Mouse (Mus musculus): ENCODE data around the gene Fermt3. TPM values are rescaled to one million over a fixed set of nuclear protein-coding genes. Genes with fewer than 3 reads are reported as not detected.
"Not testable (repeated sequence)": the region's sequence is repeated elsewhere in the genome, so short reads cannot be mapped to it uniquely, and the experiment has no call there.

Gene Fermt3
- polyA plus RNA-seq, 1 experiment from 2014 or later = 10.1 TPM

DNA sequence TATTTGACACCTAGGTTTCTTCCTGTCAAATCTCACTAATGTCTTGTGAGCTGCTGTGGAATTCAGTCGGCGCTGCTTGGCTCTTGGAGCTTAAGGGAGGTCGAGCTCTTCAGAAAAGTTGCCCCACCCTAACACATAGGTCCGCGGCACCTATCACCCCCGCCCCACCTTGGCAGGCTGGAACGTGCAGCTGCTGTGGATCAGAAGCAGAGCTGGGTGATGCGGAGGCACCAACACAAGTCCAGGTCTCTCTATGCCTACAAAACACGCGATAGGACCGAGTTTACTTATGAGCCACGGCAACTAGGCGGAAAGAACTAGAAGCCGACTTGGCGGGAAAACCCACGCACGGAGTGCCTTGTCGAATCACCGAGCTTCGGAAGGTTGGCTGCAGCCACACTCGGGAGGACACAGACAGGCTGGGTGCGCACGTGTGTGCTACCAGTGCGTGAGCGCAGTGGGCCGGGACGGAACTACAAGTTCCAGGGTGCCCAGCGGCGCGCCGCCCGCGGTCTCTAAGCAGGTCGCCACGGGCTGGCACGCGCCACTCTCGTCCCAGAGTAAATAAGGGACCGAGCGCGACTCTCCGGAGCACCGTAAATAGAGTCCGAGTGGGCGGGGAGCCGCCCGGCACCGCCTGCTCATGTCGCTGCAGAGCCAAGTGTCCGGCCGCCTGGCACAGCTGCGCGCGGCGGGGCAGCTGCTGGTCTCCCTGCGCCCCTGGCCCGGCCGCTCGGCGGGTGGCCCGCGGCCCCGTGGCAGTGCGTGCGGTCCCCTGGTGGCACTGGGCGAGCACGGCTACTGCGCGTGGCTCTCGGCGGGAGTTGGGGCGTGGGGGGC is 37.2 kb upstream of the Fermt3 start, which contains the start of gene Macrod1:
TSS of gene Macrod1 (plus strand) at position 563 of the 840 bp plus-strand sequence.
- Histone ChIP-seq H3K36me3 (no peaks in the 10 kb centered on the region), H3K4me1 (replicated peaks) (peaks cover 34% of the 10 kb centered on the region), H3K27ac (peak within 1 kb of the TSS; percentile 79), H3K9me3 (no peaks in the 10 kb centered on the region), H3K4me3 (peak within 1 kb of the TSS; percentile 79), H3K27me3 (ENCODE audit: insufficient read depth, poor library complexity, severe bottlenecking) (peaks cover 53% of the 10 kb centered on the region)
- 1% methylated on average over 72 of the region's 72 CpGs for WGBS
- peak; percentile 75 for DNase-seq (ENCODE audit: low spot score)

DNA sequence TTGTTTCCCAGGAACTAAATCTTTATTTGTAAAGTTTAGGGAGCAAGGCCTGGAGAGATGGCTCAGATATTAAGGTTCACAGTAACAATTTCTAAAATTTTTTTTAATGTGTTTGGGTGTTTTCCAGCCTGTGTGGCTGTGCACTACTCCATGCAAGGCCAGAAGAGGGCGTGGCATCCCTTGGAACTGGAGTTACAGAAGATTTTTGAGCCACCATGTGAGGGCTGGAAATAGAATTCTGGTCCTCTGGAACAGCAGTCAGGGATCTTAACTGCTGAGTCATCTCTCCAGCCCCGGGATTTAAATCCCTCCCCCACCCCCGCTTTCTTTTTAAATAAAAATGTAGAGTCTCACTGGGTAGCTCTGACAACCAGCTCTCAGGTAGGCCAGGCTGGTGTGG is 35.9 kb upstream of the Fermt3 start:
- DNase-seq (ENCODE audit: low spot score) = no peak
- no peak overlapping the region for H3K4me3 ChIP-seq
- 48% methylated on average over 3 of the region's 3 CpGs for WGBS

DNA sequence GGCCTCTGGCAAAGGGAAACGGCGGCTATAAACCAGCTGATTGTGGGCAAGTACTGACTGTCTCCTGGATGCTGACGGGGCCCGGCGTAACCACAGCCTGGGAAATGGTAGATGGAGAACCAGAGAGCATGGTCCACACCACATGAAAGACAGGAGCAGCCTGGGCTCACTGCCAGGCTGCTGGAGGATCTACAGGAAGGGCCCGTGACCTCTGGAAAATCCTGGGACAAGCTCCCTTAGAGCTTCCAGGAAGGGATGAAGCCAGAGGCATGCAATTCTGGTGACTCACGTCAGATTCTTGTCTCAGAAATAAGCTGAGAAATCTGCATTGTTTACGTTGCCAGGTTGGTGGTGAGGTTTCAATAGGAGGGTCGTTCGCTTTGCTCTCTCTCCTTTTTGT is 35.5 kb upstream of the Fermt3 start:
- no peak for DNase-seq (ENCODE audit: low spot score)
- no peak overlapping the region for H3K4me3 ChIP-seq
- no peak overlapping the region for H3K27ac ChIP-seq
- no peaks in the 10 kb centered on the region for H3K36me3 ChIP-seq
- H3K27me3 ChIP-seq (ENCODE audit: insufficient read depth, poor library complexity, severe bottlenecking) = peaks cover 45% of the 10 kb centered on the region
- no peaks in the 10 kb centered on the region for H3K9me3 ChIP-seq
- peaks cover 30% of the 10 kb centered on the region for H3K4me1 ChIP-seq (replicated peaks)
- 75% methylated on average over 10 of the region's 10 CpGs for WGBS

More for the DNA sequence above, 35.9 kb upstream of the Fermt3 start:
- Histone ChIP-seq H3K4me1 (replicated peaks) (peaks cover 34% of the 10 kb centered on the region), H3K36me3 (no peaks in the 10 kb centered on the region), H3K9me3 (no peaks in the 10 kb centered on the region), H3K27me3 (ENCODE audit: insufficient read depth, poor library complexity, severe bottlenecking) (peaks cover 49% of the 10 kb centered on the region), H3K27ac (no peak overlapping the region)

DNA sequence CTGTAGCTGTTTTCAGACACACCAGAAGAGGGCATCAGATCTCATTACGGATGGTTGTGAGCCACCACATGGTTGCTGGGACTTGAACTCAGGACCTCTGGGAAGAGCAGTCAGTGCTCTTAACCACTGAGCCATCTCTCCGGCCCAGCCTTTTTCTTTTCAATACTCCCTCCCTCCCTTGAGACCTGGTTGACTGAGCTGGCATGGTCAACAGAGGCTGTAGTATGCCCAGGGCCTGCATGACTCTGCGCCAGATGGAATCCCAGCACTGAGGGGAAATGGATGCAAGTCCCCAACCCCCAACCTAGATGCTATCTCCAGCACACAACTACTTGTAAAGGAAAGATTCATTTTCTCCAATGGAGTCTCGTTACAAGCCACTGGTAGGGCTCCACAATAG is 34.1 kb upstream of the Fermt3 start:
- not testable (repeated sequence) for H3K9me3 ChIP-seq; H3K36me3 ChIP-seq; H3K4me3 ChIP-seq; H3K27ac ChIP-seq; DNase-seq (ENCODE audit: low spot score)
- H3K4me1 ChIP-seq (replicated peaks) = peaks cover 24% of the 10 kb centered on the region
- H3K27me3 ChIP-seq (ENCODE audit: insufficient read depth, poor library complexity, severe bottlenecking) = peaks cover 31% of the 10 kb centered on the region
- 86% methylated on average over 4 of the region's 4 CpGs for WGBS

DNA sequence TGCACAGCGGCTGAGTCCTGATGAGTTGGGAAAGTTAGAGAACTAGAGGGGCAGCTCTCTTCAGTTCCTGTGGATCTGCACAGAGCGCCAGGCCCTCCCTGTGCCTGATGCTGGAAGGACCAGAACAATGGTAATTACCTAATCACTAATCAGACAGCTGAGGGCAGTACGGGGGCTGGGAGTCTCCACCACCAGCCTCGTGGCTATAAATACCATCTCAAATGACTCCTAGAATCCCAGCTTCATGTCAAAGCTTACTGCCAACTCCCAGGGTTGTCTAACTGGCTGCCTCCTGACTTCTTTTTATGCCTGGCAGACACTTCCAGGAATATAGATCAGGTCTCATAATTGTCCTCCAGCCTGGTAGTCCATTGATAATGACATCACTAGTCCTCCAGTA is 25.4 kb upstream of the Fermt3 start:
- WGBS = 53% methylated on average over 4 of the region's 4 CpGs
- Histone ChIP-seq H3K36me3 (no peaks in the 10 kb centered on the region), H3K9me3 (no peaks in the 10 kb centered on the region), H3K27me3 (ENCODE audit: insufficient read depth, poor library complexity, severe bottlenecking) (no peaks in the 10 kb centered on the region), H3K4me1 (replicated peaks) (peaks cover 7% of the 10 kb centered on the region), H3K27ac (peak overlapping the region; percentile 23; the same call in 1 of the 2 replicates), H3K4me3 (no peak overlapping the region)
- no peak for DNase-seq (ENCODE audit: low spot score)

DNA sequence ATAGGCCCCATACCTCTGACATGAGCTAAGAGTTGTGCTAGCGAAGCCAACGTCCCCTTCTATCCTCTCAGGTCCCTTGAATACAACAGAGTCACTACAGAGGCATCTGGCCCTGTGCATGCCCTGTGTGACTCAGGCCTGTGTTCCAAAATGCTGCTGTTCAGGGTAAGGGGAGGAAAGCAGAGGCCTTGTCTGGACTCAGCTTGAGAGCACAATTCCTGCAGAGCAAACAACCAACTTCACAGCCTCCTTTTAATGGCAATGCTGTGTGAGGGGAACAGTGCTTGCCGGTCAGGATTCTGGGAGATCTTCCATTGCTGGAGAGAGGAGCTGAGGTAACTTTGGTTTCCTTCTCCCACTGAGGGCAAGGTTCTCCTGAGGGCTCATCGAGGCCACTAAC is 25.0 kb upstream of the Fermt3 start:
- Histone ChIP-seq H3K36me3 (no peaks in the 10 kb centered on the region), H3K27me3 (ENCODE audit: insufficient read depth, poor library complexity, severe bottlenecking) (no peaks in the 10 kb centered on the region), H3K9me3 (no peaks in the 10 kb centered on the region), H3K27ac (peak overlapping the region; percentile 23; the same call in 1 of the 2 replicates), H3K4me1 (replicated peaks) (peaks cover 7% of the 10 kb centered on the region), H3K4me3 (no peak overlapping the region)
- no peak for DNase-seq (ENCODE audit: low spot score)
- WGBS = 68% methylated on average over 4 of the region's 4 CpGs

DNA sequence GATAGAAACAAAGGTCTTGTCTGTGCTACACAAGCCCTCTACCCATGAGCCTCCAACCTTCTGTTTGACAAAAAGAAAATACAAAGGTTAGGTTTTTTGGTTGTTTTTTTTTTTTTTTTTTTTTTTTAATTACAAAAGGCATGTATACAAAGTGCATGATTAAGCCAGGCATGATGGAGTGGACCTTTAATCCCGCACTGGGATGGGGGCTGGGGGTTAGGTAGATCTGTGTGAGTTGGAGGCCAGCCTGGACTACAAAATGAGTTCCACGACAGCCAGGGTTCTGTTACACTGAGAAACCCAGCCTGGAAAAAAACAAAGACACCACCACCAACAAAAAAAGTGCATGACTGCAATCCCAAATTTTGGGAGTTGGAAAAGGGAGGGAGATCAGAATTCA is 21.9 kb upstream of the Fermt3 start:
- WGBS = 90% methylated on average over 2 of the region's 2 CpGs
- DNase-seq (ENCODE audit: low spot score) = no peak
- peak overlapping the region; percentile 95; the same call in 1 of the 2 replicates for H3K27ac ChIP-seq
- peak overlapping the region; percentile 94 for H3K4me3 ChIP-seq
- H3K9me3 ChIP-seq = no peaks in the 10 kb centered on the region
- no peaks in the 10 kb centered on the region for H3K27me3 ChIP-seq (ENCODE audit: insufficient read depth, poor library complexity, severe bottlenecking)
- peaks cover 24% of the 10 kb centered on the region for H3K36me3 ChIP-seq
- H3K4me1 ChIP-seq (replicated peaks) = peaks cover 30% of the 10 kb centered on the region

DNA sequence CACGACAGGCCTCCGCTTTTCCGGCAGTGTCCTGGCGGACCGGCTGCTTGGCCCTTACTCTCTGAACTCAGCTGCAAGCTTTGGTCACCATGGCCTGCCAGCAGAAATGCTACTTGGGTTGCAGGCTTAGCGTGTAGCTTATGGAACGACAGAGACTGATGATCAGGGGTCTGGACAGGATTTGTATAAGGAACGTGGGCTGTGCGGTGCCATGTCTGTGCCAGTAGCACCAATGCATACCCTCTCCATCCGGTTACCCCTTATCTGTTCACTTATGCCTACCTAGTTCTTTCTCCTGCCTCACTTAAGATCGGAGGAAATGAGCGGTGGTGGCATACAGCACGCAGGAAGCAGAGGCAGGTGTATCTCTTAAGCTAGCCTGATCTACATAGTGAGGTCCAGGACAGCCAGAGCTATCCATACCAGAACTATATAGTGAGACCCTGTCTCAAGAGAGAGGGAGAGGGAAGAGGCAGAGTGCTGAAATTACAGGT is 21.4 kb upstream of the Fermt3 start:
- Histone ChIP-seq H3K4me1 (replicated peaks) (peaks cover 30% of the 10 kb centered on the region), H3K4me3 (peak overlapping the region; percentile 94), H3K27ac (peak overlapping the region; percentile 95), H3K27me3 (ENCODE audit: insufficient read depth, poor library complexity, severe bottlenecking) (no peaks in the 10 kb centered on the region), H3K9me3 (no peaks in the 10 kb centered on the region), H3K36me3 (peaks cover 25% of the 10 kb centered on the region)
- DNase-seq (ENCODE audit: low spot score) = no peak
- WGBS = 32% methylated on average over 13 of the region's 13 CpGs

DNA sequence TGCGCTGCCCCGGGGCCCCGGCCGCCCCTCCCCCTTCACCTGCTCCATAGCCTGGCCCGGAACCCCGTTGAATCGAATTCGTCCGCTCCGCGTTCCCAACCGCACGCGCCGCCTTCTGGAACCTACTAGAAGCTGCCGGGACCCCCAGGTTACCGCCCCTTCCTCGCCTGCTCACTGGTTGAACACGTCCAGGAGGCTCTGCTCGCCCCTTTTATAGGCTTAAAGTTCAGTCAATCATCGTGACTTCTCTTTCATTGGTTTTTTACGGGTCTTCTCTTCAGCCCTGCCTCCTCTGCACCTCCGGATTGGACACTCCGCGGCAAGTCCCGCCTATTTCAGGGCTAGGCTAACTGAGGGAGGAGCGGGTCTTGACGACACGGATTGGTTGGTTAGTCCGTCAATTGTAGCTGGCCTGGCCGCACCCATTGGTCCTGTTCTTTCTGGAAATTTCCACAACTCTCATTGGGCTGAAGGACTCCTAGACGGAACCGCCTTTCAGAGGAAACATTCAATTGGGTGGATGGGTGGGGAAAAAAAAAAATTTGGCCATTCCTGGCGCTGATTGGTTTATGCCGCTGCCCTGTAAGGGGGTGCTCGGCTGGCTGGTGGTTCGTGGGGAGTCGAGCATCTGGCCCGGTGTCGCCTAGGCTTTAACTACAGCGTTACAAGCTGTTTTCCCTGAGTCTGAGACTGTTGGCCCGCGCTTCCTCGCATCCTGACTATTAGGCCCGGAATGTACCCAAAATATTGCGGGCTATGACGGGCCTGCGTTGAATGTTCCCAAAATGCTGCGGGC is 20.8 kb upstream of the Fermt3 start, which contains the start of gene Stip1:
TSS of gene Stip1 (minus strand) at position 127 of the 796 bp plus-strand sequence.
- Histone ChIP-seq H3K4me1 (replicated peaks) (peaks cover 30% of the 10 kb centered on the region), H3K9me3 (no peaks in the 10 kb centered on the region), H3K4me3 (peak within 1 kb of the TSS; percentile 94), H3K27ac (peak within 1 kb of the TSS; percentile 98), H3K27me3 (ENCODE audit: insufficient read depth, poor library complexity, severe bottlenecking) (no peaks in the 10 kb centered on the region), H3K36me3 (peaks cover 32% of the 10 kb centered on the region)
- under 1% methylated on average over 49 of the region's 49 CpGs for WGBS
- DNase-seq (ENCODE audit: low spot score) = peak; percentile 99

DNA sequence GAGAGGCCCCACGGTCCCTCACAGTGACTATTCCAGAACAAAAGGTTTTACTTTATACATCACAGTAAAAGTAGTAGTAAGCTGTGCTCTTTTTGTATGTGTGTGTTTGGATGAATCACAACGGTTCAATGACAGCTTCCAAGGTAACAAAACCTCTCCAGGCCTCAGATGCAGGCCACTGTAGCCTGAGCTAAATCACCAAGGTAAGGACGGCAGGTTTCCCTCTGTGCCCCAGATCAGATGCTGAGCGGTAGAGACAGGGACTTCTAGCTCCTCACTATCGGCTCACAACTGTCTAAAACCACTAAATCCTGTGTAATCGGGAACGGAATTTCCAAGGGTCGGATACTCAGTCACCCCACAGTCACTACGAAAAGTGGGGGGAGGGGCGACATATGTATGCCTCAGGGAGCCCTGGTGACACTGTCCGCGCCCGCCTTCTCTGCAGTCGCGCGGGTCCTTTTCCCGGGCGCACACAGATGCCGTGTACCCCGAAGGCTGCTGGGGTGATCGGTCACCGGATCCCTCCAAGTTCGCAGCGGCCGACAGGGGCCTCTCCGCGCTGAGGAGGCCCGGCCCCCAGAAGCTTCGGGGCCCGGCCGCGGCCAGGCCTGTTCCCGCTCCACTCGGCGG is 19.9 kb upstream of the Fermt3 start:
- DNase-seq (ENCODE audit: low spot score) = peak; percentile 66
- 2% methylated on average over 35 of the region's 35 CpGs for WGBS
- H3K27me3 ChIP-seq (ENCODE audit: insufficient read depth, poor library complexity, severe bottlenecking) = no peaks in the 10 kb centered on the region

DNA sequence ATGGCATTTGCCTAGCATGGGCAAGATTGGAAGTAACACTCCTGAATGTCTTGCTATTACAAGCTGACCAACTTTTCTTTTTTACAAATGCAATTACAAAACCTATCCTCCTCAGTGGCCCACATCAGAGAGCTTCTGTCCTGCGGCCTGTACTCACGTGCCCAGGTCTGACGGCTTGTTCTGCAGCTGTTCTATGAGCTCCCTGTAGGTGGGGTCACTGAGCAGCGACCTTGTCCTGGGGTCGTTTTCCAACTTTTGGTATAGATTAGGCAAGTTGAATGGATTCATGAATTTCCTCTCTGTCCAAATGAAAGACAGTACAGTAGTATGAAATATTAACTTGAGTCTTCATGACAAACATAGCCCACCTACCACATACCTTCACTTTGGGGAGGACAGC is 14.7 kb upstream of the Fermt3 start:
- H3K36me3 ChIP-seq = peaks cover 91% of the 10 kb centered on the region
- H3K9me3 ChIP-seq = no peaks in the 10 kb centered on the region
- 94% methylated on average over 5 of the region's 5 CpGs for WGBS
- H3K27ac ChIP-seq = no peak overlapping the region
- no peak overlapping the region for H3K4me3 ChIP-seq
- H3K27me3 ChIP-seq (ENCODE audit: insufficient read depth, poor library complexity, severe bottlenecking) = no peaks in the 10 kb centered on the region
- DNase-seq (ENCODE audit: low spot score) = no peak
- peaks cover 21% of the 10 kb centered on the region for H3K4me1 ChIP-seq (replicated peaks)

More for the DNA sequence above, 19.9 kb upstream of the Fermt3 start:
- H3K27ac ChIP-seq = peak overlapping the region; percentile 98
- peaks cover 30% of the 10 kb centered on the region for H3K4me1 ChIP-seq (replicated peaks)
- peaks cover 40% of the 10 kb centered on the region for H3K36me3 ChIP-seq
- H3K9me3 ChIP-seq = no peaks in the 10 kb centered on the region
- H3K4me3 ChIP-seq = peak overlapping the region; percentile 94

DNA sequence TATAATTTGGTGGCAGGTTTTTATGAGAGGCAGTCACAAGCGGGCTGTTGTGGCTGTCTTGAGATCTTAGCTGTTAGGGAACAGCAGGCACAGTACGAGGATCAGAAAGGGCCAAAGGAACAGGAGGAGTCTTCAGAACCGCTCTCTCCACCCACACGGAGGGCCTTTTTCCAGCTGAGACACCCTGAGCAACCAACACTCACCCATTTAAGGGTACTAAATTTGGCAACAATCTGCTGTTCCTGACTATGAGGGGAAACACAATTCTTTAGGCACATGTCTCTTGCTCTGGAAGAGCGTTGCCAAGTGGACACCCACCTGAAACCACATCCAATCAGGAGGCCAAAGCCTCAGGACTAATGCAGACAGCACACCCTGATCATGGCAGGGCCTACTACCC is 10.3 kb upstream of the Fermt3 start:
- DNase-seq (ENCODE audit: low spot score) = no peak
- WGBS = 94% methylated on average over 5 of the region's 5 CpGs
- no peak overlapping the region for H3K27ac ChIP-seq
- no peaks in the 10 kb centered on the region for H3K27me3 ChIP-seq (ENCODE audit: insufficient read depth, poor library complexity, severe bottlenecking)
- no peaks in the 10 kb centered on the region for H3K9me3 ChIP-seq
- peaks cover 99% of the 10 kb centered on the region for H3K36me3 ChIP-seq
- no peak overlapping the region for H3K4me3 ChIP-seq
- H3K4me1 ChIP-seq (replicated peaks) = no peaks in the 10 kb centered on the region
